In genomic region chr9:16275589-16275988, GRCm38 (mm10) we compare ENCODE assay signal across 14 mouse cellular contexts.
"Had no signal": no experiment of that assay in that cellular context is flagged by ENCODE, and none has a peak within 500 bp of the region (broad histone marks: within the 10 kb centered on the region; RNA-seq: fewer than 3 reads in every experiment).

No protein-coding gene starts in this region.

- H3K4me2 ChIP-seq: kidney, embryonic 15.5 days; limb, embryonic 13.5 days; liver, embryonic 11.5 days; liver, embryonic 15.5 days had no signal

- H3K36me3 ChIP-seq: kidney, embryonic 15.5 days; limb, embryonic 13.5 days; liver, embryonic 15.5 days had no signal

- H3K4me3 ChIP-seq: kidney, embryonic 15.5 days; limb, embryonic 13.5 days; liver, embryonic 15.5 days had no signal

- H3K9me3 ChIP-seq: kidney, embryonic 15.5 days; limb, embryonic 13.5 days; liver, embryonic 15.5 days had no signal

- DNase-seq: kidney, adult 2 months; kidney, postnatal 14 days; left cerebral cortex, postnatal 4 days; lung, adult 2 months; lung, postnatal 36 days; right cerebral cortex, adult 18-20 months; thymus, adult 18-20 months; thymus, postnatal 14 days had no signal

- H3K27ac ChIP-seq: kidney, embryonic 15.5 days; limb, embryonic 13.5 days; liver, embryonic 15.5 days had no signal

- H3K4me1 ChIP-seq: kidney, embryonic 15.5 days; liver, embryonic 15.5 days had no signal

- H3K9ac ChIP-seq: kidney, embryonic 15.5 days; limb, embryonic 13.5 days; liver, embryonic 15.5 days had no signal

- H3K27me3 ChIP-seq: kidney, embryonic 15.5 days; limb, embryonic 13.5 days; liver, embryonic 15.5 days had no signal

- ATAC-seq: intestine, embryonic 16.5 days; lung, postnatal 0 days had no signal
